Mouse (Mus musculus) testis, adult 2 months (tissue): ENCODE results near the gene Casp6.

ENCODE experiments used
- CTCF ChIP-seq: fragments of 200-500 bp; IDR thresholded peaks from 2 replicates; pipeline ENCODE4 v1.5.1; 2012; ENCODE audit warnings: low read depth, mild to moderate bottlenecking, inconsistent platforms, low read length, moderate library complexity; ENCODE audit not compliant: control insufficient read depth, insufficient read depth, insufficient replicate concordance
- POLR2A ChIP-seq: fragments of 200-500 bp; IDR thresholded peaks from 2 replicates; pipeline ENCODE4 v1.6.1; 2012; ENCODE audit warnings: low read depth, mild to moderate bottlenecking, inconsistent platforms, low read length, moderate library complexity; ENCODE audit not compliant: control insufficient read depth

- TF ChIP-seq CTCF: no peak
- no peak for TF ChIP-seq POLR2A
Measured at GRCm38 (mm10) chr3:129904381-129905132, 3.3 kb downstream of the Casp6 start.
